Mouse (Mus musculus) kidney, postnatal 0 days (tissue): ENCODE measurements at regions not wholly inside any gene's neighbourhood (a gene's known extent, or its start where the extent isn't known, plus 50 kb on each side); places are given as distances from the start of the nearest gene placed in this dataset.

Experiments
- ATAC-seq: fragments of 200-750 bp; cut with Nextera tagmentation; replicated peaks from 2 replicates; pipeline ENCODE4 v1.8.0; 2017; ENCODE audit warnings: low read depth, moderate number of reproducible peaks, moderate TSS enrichment, moderate library complexity; ENCODE audit not compliant: low FRiP score
- DNase-seq: peaks from one replicate; pipeline ENCODE4 v3.0.0-alpha.2; 2016; ENCODE audit warnings: low spot score
- H3K27ac ChIP-seq: fragments of 300-500 bp; sonication (generic); 2 replicates; pipeline ENCODE4 v1.5.1; 2014; ENCODE audit warnings: mild to moderate bottlenecking
- H3K27me3 ChIP-seq: fragments of 300-500 bp; sonication (generic); 2 replicates; pipeline ENCODE4 v1.6.1; 2014; ENCODE audit warnings: low read length, mixed read lengths; ENCODE audit not compliant: insufficient read depth
- H3K36me3 ChIP-seq: fragments of 300-500 bp; sonication (generic); 2 replicates; pipeline ENCODE4 v1.6.1; 2014; ENCODE audit warnings: low read length, mixed read lengths; ENCODE audit not compliant: insufficient read depth
- H3K4me1 ChIP-seq: fragments of 300-500 bp; sonication (generic); replicated peaks from 2 replicates; pipeline ENCODE4 v1.6.1; 2014; ENCODE audit warnings: antibody characterized with exemption, low read length, mixed read lengths; ENCODE audit not compliant: insufficient read depth
- H3K4me2 ChIP-seq: fragments of 300-500 bp; sonication (generic); 2 replicates; pipeline ENCODE4 v1.6.1; 2014; ENCODE audit warnings: mild to moderate bottlenecking, low read length, moderate library complexity, mixed read lengths
- H3K4me3 ChIP-seq: fragments of 300-500 bp; sonication (generic); replicated peaks from 2 replicates; pipeline ENCODE4 v1.5.1; 2014; ENCODE audit warnings: low read depth, low read length
- H3K9ac ChIP-seq: fragments of 300-500 bp; sonication (generic); 2 replicates; pipeline ENCODE4 v1.6.1; 2014; ENCODE audit warnings: low read depth, low read length
- H3K9me3 ChIP-seq: fragments of 300-500 bp; sonication (generic); replicated peaks from 2 replicates; pipeline ENCODE4 v1.6.1; 2016; ENCODE audit warnings: low read length, inconsistent platforms, mixed read lengths
- CTCF ChIP-seq: IDR thresholded peaks from 2 replicates; pipeline ENCODE4 v1.5.1; 2016; ENCODE audit warnings: antibody characterized with exemption, low read depth, mild to moderate bottlenecking, moderate library complexity
- WGBS: fragments of 180-500 bp; shearing (Covaris S2); extraction: QIAGEN DNeasy Blood & Tissue Kit; methylation state at CpG from one replicate; pipeline ENCODE4 v1.1.7; 2014; 5-methylcytosine and 5-hydroxymethylcytosine counted together

- Histone ChIP-seq H3K27ac (no peak overlapping the region), H3K4me2 (no peak overlapping the region), H3K4me1 (no peaks in the 10 kb centered on the region; the same call in 1 of the 2 replicates), H3K36me3 (no peaks in the 10 kb centered on the region), H3K9me3 (no peaks in the 10 kb centered on the region), H3K27me3 (no peaks in the 10 kb centered on the region), H3K4me3 (no peak overlapping the region), H3K9ac (no peak overlapping the region)
- WGBS, result 24% methylated on average over 5 of the region's 5 CpGs
- ATAC-seq, result peak; percentile 43; the same call in 1 of the 2 replicates
- DNase-seq, result peak; percentile 38
- peak; percentile 47 for TF ChIP-seq CTCF
Measured at GRCm38 (mm10) chr9:41412174-41412757, 250.8 kb upstream of the Ubash3b start.

- H3K9ac ChIP-seq, result no peak overlapping the region
- no peaks in the 10 kb centered on the region; the same call in 1 of the 2 replicates for H3K4me1 ChIP-seq
- no peaks in the 10 kb centered on the region for H3K9me3 ChIP-seq
- ATAC-seq (no peak), DNase-seq (no peak)
- no peak for TF ChIP-seq CTCF
- no peak overlapping the region for H3K4me2 ChIP-seq
- WGBS, result 13% methylated on average over 2 of the region's 2 CpGs
- H3K27ac ChIP-seq, result no peak overlapping the region
- no peak overlapping the region for H3K4me3 ChIP-seq
- no peaks in the 10 kb centered on the region for H3K27me3 ChIP-seq
- no peaks in the 10 kb centered on the region for H3K36me3 ChIP-seq
Measured at GRCm38 (mm10) chr9:41408301-41408700, 246.8 kb upstream of the Ubash3b start.

GRCm38 (mm10) chr9:41407078-41407477, 245.6 kb upstream of the Ubash3b start:
- H3K4me3 ChIP-seq, result no peak overlapping the region
- no peaks in the 10 kb centered on the region for H3K27me3 ChIP-seq
- ATAC-seq (no peak), DNase-seq (no peak)
- WGBS, result 80% methylated on average over 2 of the region's 2 CpGs
- H3K4me1 ChIP-seq, result no peaks in the 10 kb centered on the region
- no peaks in the 10 kb centered on the region for H3K36me3 ChIP-seq
- TF ChIP-seq CTCF, result no peak
- H3K9me3 ChIP-seq, result no peaks in the 10 kb centered on the region
- H3K4me2 ChIP-seq, result no peak overlapping the region
- H3K27ac ChIP-seq, result no peak overlapping the region
- no peak overlapping the region for H3K9ac ChIP-seq

GRCm38 (mm10) chr9:41402942-41403341, 241.4 kb upstream of the Ubash3b start:
- 86% methylated on average over 3 of the region's 3 CpGs for WGBS
- no peaks in the 10 kb centered on the region for H3K4me1 ChIP-seq
- H3K4me2 ChIP-seq, result no peak overlapping the region
- no peak for DNase-seq
- H3K36me3 ChIP-seq, result no peaks in the 10 kb centered on the region
- H3K27me3 ChIP-seq, result no peaks in the 10 kb centered on the region
- no peak overlapping the region for H3K9ac ChIP-seq
- H3K27ac ChIP-seq, result no peak overlapping the region
- no peak for TF ChIP-seq CTCF
- no peak for ATAC-seq
- no peak overlapping the region for H3K4me3 ChIP-seq
- no peaks in the 10 kb centered on the region for H3K9me3 ChIP-seq

- DNase-seq (no peak), ATAC-seq (no peak)
- H3K4me1 ChIP-seq, result no peaks in the 10 kb centered on the region
- H3K4me2 ChIP-seq, result no peak overlapping the region
- no peaks in the 10 kb centered on the region for H3K9me3 ChIP-seq
- no peaks in the 10 kb centered on the region for H3K36me3 ChIP-seq
- H3K27me3 ChIP-seq, result no peaks in the 10 kb centered on the region
- no peak overlapping the region for H3K27ac ChIP-seq
- WGBS, result 87% methylated on average over 6 of the region's 6 CpGs
- H3K4me3 ChIP-seq, result no peak overlapping the region
- H3K9ac ChIP-seq, result no peak overlapping the region
- no peak for TF ChIP-seq CTCF
Measured at GRCm38 (mm10) chr9:41400950-41401349, 239.5 kb upstream of the Ubash3b start.

GRCm38 (mm10) chr9:41395471-41395870, 234.0 kb upstream of the Ubash3b start:
- H3K4me1 ChIP-seq, result no peaks in the 10 kb centered on the region
- H3K27ac ChIP-seq, result no peak overlapping the region
- TF ChIP-seq CTCF, result no peak
- H3K27me3 ChIP-seq, result no peaks in the 10 kb centered on the region
- WGBS, result 53% methylated on average over 4 of the region's 4 CpGs
- no peak overlapping the region for H3K4me2 ChIP-seq
- no peak for DNase-seq
- no peak overlapping the region for H3K4me3 ChIP-seq
- ATAC-seq, result no peak
- no peaks in the 10 kb centered on the region for H3K9me3 ChIP-seq
- no peak overlapping the region for H3K9ac ChIP-seq
- H3K36me3 ChIP-seq, result no peaks in the 10 kb centered on the region
